In genomic region chr5:90964764-90965163, GRCm38 (mm10) we compare ENCODE assay signal across 14 mouse cellular contexts.
"Had no signal": no experiment of that assay in that cellular context is flagged by ENCODE, and none has a peak within 500 bp of the region (broad histone marks: within the 10 kb centered on the region; RNA-seq: fewer than 3 reads in every experiment).

No protein-coding gene starts in this region.

- H3K4me2 ChIP-seq: liver, embryonic 15.5 days; lung, embryonic 15.5 days; midbrain, embryonic 11.5 days; midbrain, embryonic 13.5 days; midbrain, embryonic 15.5 days; neural tube, embryonic 12.5 days had no signal

- H3K27ac ChIP-seq: liver, embryonic 15.5 days; lung, embryonic 15.5 days; macrophage; midbrain, embryonic 13.5 days; midbrain, embryonic 15.5 days; neural tube, embryonic 12.5 days had no signal

- H3K27me3 ChIP-seq: liver, embryonic 15.5 days; lung, embryonic 15.5 days; megakaryocyte, embryonic 14.5 days; midbrain, embryonic 13.5 days; midbrain, embryonic 15.5 days; neural tube, embryonic 12.5 days had no signal

- H3K9ac ChIP-seq: liver, embryonic 15.5 days; liver, postnatal 0 days; lung, embryonic 15.5 days; midbrain, embryonic 13.5 days; midbrain, embryonic 15.5 days; neural tube, embryonic 12.5 days had no signal

- ATAC-seq: liver, postnatal 0 days; lung, postnatal 0 days; midbrain, embryonic 13.5 days; midbrain, embryonic 15.5 days had no signal

- H3K9me3 ChIP-seq: liver, embryonic 15.5 days; lung, embryonic 15.5 days; megakaryocyte, embryonic 14.5 days; midbrain, embryonic 13.5 days; midbrain, embryonic 15.5 days; neural tube, embryonic 12.5 days had no signal

- DNase-seq: lung, adult 2 months; right cerebral cortex, postnatal 25 days; right cerebral cortex, postnatal 4 days; thymus, adult 18-20 months had no signal

- H3K4me3 ChIP-seq: liver, embryonic 15.5 days; lung, embryonic 15.5 days; midbrain, embryonic 13.5 days; midbrain, embryonic 15.5 days; neural tube, embryonic 12.5 days had no signal

- H3K36me3 ChIP-seq: liver, embryonic 15.5 days; midbrain, embryonic 15.5 days had no signal

- H3K4me1 ChIP-seq: liver, embryonic 15.5 days; lung, embryonic 15.5 days; midbrain, embryonic 13.5 days; midbrain, embryonic 15.5 days; neural tube, embryonic 12.5 days had no signal
